Mouse (Mus musculus) C2C12 (cell line): ENCODE results near the gene Lrrc63.

ENCODE experiments used
- CEBPB ChIP-seq: IDR thresholded peaks from one replicate; pipeline ENCODE4 v1.6.1; 2011; ENCODE audit warnings: low read depth, mild to moderate bottlenecking, control low read depth, moderate library complexity
- CTCF ChIP-seq: IDR thresholded peaks from one replicate; pipeline ENCODE4 v1.5.1; 2011; ENCODE audit not compliant: control insufficient read depth, insufficient read depth, insufficient read length
- MAX ChIP-seq: IDR thresholded peaks from one replicate; pipeline ENCODE4 v1.6.1; 2011; ENCODE audit warnings: mild to moderate bottlenecking, control low read depth
- MYOD1 ChIP-seq: IDR thresholded peaks from one replicate; pipeline ENCODE4 v1.6.1; 2011; ENCODE audit warnings: low read depth; ENCODE audit not compliant: control insufficient read depth, insufficient read length
- MYOG ChIP-seq: IDR thresholded peaks from one replicate; pipeline ENCODE4 v1.6.1; 2011; ENCODE audit not compliant: control insufficient read depth, insufficient read length; ENCODE audit errors: extremely low read depth
- USF1 ChIP-seq: IDR thresholded peaks from one replicate; pipeline ENCODE4 v1.6.1; 2011; ENCODE audit warnings: low read depth, mild to moderate bottlenecking, control low read depth, moderate library complexity

DNA sequence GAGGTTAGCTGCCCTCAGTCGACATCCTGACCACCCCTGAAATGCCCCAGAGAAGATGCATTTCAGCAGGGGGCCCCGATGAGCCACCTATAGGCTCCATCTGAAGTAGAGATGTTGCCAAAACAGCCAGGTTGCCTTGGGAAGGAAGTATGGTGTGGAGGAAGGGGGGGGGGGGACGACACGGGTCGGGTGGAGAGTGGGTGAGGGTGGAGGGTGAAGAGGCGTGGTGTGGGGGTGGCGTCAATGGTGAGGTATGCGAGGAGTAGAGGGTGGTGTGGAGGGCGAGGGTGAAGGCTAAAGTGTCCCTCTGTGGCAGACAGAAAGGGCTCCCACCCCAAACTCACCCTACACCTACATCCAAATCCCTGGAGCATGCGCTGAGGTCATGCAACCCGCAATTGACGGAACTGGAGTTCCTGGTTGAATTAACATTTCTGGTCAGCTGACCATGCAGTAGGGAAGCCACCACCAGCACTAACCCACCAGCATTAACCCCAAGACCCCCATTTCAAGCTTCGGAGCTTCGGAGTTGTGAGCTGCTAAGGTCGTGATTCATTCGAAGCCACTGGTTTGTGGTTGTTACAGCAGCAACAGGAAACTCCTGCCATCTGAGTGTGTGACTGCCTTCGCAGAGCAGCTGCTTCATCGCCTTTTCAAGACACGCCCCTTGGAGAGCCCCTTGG lies 62.1 kb downstream of the Lrrc63 start:
- TF ChIP-seq USF1 (no peak), MAX (no peak), CTCF (no peak), MYOD1 (no peak), MYOG (no peak), CEBPB (no peak)
